Mouse (Mus musculus): ENCODE measurements around the gene Sla2.

GRCm38 (mm10) chr2:156884396-156885211 is 2.4 kb downstream of the Sla2 start:
- TF ChIP-seq CTCF (IDR thresholded peaks at IDR 0.05; ENCODE audit: low read depth): no peak
- no peak for TF ChIP-seq EP300 (IDR thresholded peaks at IDR 0.05; ENCODE audit: low read depth)

Data from liver, postnatal 0 days (tissue).